Mouse (Mus musculus) heart, embryonic 16.5 days (tissue): ENCODE results near the gene Dusp10. TPM values are rescaled to one million over a fixed set of nuclear protein-coding genes. Genes with fewer than 3 reads are reported as not detected.

Source experiments
- ATAC-seq: fragments of 200-750 bp; cut with Nextera tagmentation; replicated peaks from 2 replicates; pipeline ENCODE4 v1.8.0; 2017; ENCODE audit warnings: moderate number of reproducible peaks; ENCODE audit not compliant: insufficient read depth, low FRiP score; ENCODE audit errors: extremely low read depth
- H3K27ac ChIP-seq: fragments of 300-500 bp; sonication (generic); 2 replicates; pipeline ENCODE4 v1.5.1; 2014; ENCODE audit warnings: mild to moderate bottlenecking, low read length, control low read depth, moderate library complexity
- H3K27me3 ChIP-seq: fragments of 300-500 bp; sonication (generic); 2 replicates; pipeline ENCODE4 v1.6.1; 2014; ENCODE audit warnings: low read length, mixed read lengths; ENCODE audit not compliant: control insufficient read depth, insufficient read depth
- H3K36me3 ChIP-seq: fragments of 300-500 bp; sonication (generic); 2 replicates; pipeline ENCODE4 v1.6.1; 2014; ENCODE audit not compliant: control insufficient read depth, insufficient read depth
- H3K4me1 ChIP-seq: fragments of 300-500 bp; sonication (generic); 2 replicates; pipeline ENCODE4 v1.6.1; 2014; ENCODE audit warnings: low read length, mixed read lengths; ENCODE audit not compliant: control insufficient read depth, insufficient read depth
- H3K4me2 ChIP-seq: fragments of 300-500 bp; sonication (generic); 2 replicates; pipeline ENCODE4 v1.6.1; 2014; ENCODE audit warnings: low read depth, mild to moderate bottlenecking, control low read depth, low read length
- H3K4me3 ChIP-seq: fragments of 300-500 bp; sonication (generic); 2 replicates; pipeline ENCODE4 v1.5.1; 2014; ENCODE audit warnings: mild to moderate bottlenecking, control low read depth, low read length
- H3K9ac ChIP-seq: fragments of 300-500 bp; sonication (generic); 2 replicates; pipeline ENCODE4 v1.6.1; 2014; ENCODE audit warnings: low read length, control low read depth
- H3K9me3 ChIP-seq: fragments of 300-500 bp; sonication (generic); replicated peaks from 2 replicates; pipeline ENCODE4 v1.6.1; 2016; ENCODE audit warnings: low read length; ENCODE audit not compliant: control insufficient read depth
- WGBS: fragments of 180-500 bp; shearing (Covaris S2); extraction: QIAGEN DNeasy Blood & Tissue Kit; methylation state at CpG from one replicate; pipeline ENCODE4 v1.1.7; 2014; 5-methylcytosine and 5-hydroxymethylcytosine counted together
- polyA plus RNA-seq: library from polyadenylated mRNA; unstranded; fragments of >200 nt; fragmentation: Nextera tagmentation; extraction: Ambion mirVana; gene quantifications from 2 replicates; pipeline ENCODE4 v1.2.1, GENCODE M21; 2015

Gene Dusp10
- polyA plus RNA-seq, 1 experiment from 2014 or later = 15.5 TPM

- Histone ChIP-seq H3K9me3 (no peaks in the 10 kb centered on the region), H3K9ac (no peak overlapping the region), H3K4me2 (no peak overlapping the region), H3K27ac (peak overlapping the region; percentile 40; the same call in 1 of the 2 replicates), H3K36me3 (no peaks in the 10 kb centered on the region), H3K27me3 (no peaks in the 10 kb centered on the region), H3K4me3 (no peak overlapping the region), H3K4me1 (peaks cover 2% of the 10 kb centered on the region)
- WGBS = 72% methylated on average over 1 of the region's 1 CpGs
- ATAC-seq = no peak; the same call in 1 of the 2 replicates
These were observed 105.5 kb downstream of the Dusp10 start for GRCm38 (mm10) chr1:184118586-184118985.

Other genes with a start within 250 kb of the Dusp10 start
- gene 1700056E22Rik, start 21.0 kb downstream of the Dusp10 start, polyA plus RNA-seq = 2.2 TPM in 2 replicates